Mouse (Mus musculus): ENCODE data around the gene Ube2i. TPM values are rescaled to one million over a fixed set of nuclear protein-coding genes. Genes with fewer than 3 reads are reported as not detected.

The Ube2i gene
- total and polyA plus RNA-seq, 3 experiments: 69.7 to 90.3 (median 88.3) TPM

GRCm38 (mm10) chr17:25264453-25264852 lies 10.0 kb downstream of the Ube2i start:
- WGBS: 36% methylated on average over 3 of the region's 3 CpGs
- Histone ChIP-seq H3K27me3 (ENCODE audit: control insufficient read depth, insufficient read depth, low read length) (no peaks in the 10 kb centered on the region), H3K79me2 (replicated peaks; ENCODE audit: control insufficient read depth, insufficient read depth, low read length) (no peaks in the 10 kb centered on the region; the same call in 1 of the 2 replicates), H3K36me3 (ENCODE audit: control insufficient read depth, insufficient read depth, low read length) (peaks cover 3% of the 10 kb centered on the region), H3K9ac (ENCODE audit: low read depth, low read length) (no peak overlapping the region), H3K27ac (no peak overlapping the region), H3K4me1 (ENCODE audit: control insufficient read depth, insufficient read depth, low read length) (no peaks in the 10 kb centered on the region), H3K4me3 (no peak overlapping the region)
- TF ChIP-seq CTCF (IDR thresholded peaks at IDR 0.05): peak; percentile 69
- TF ChIP-seq EP300 (IDR thresholded peaks at IDR 0.05; ENCODE audit: insufficient read depth, low read depth, low read length): no peak
- TF ChIP-seq POLR2A (IDR thresholded peaks at IDR 0.05; ENCODE audit: insufficient read depth, low read depth, low read length): no peak
- peak; percentile 53 to 71 for DNase-seq
- intact Hi-C loops (cut with DNase I): no loop called here

- Histone ChIP-seq H3K4me1 (ENCODE audit: control insufficient read depth, insufficient read depth, low read length) (no peaks in the 10 kb centered on the region), H3K4me3 (no peak overlapping the region), H3K9ac (ENCODE audit: low read depth, low read length) (no peak overlapping the region), H3K27me3 (ENCODE audit: control insufficient read depth, insufficient read depth, low read length) (peaks cover 7% of the 10 kb centered on the region; the same call in 1 of the 2 replicates), H3K79me2 (replicated peaks; ENCODE audit: control insufficient read depth, insufficient read depth, low read length) (no peaks in the 10 kb centered on the region), H3K36me3 (ENCODE audit: control insufficient read depth, insufficient read depth, low read length) (no peaks in the 10 kb centered on the region), H3K27ac (no peak overlapping the region)
- TF ChIP-seq POLR2A (IDR thresholded peaks at IDR 0.05; ENCODE audit: insufficient read depth, low read depth, low read length) (no peak), EP300 (IDR thresholded peaks at IDR 0.05; ENCODE audit: insufficient read depth, low read depth, low read length) (no peak), CTCF (IDR thresholded peaks at IDR 0.05) (no peak)
- DNase-seq: no peak
- intact Hi-C loops (cut with DNase I): no loop called here
- WGBS: 49% methylated on average over 6 of the region's 6 CpGs
These were observed 16.6 kb downstream of the Ube2i start for GRCm38 (mm10) chr17:25257804-25258261.

GRCm38 (mm10) chr17:25256140-25256754 lies 18.2 kb downstream of the Ube2i start, which contains the start of gene Baiap3:
TSS of gene Baiap3 (minus strand) at chr17:25256364.
- no peaks in the 10 kb centered on the region for H3K36me3 ChIP-seq (ENCODE audit: control insufficient read depth, insufficient read depth, low read length)
- 5% methylated on average over 35 of the region's 35 CpGs for WGBS
- no peaks in the 10 kb centered on the region for H3K4me1 ChIP-seq (ENCODE audit: control insufficient read depth, insufficient read depth, low read length)
- no peaks in the 10 kb centered on the region for H3K79me2 ChIP-seq (replicated peaks; ENCODE audit: control insufficient read depth, insufficient read depth, low read length)
- no peak within 1 kb of the TSS for H3K27ac ChIP-seq
- no peak within 1 kb of the TSS for H3K9ac ChIP-seq (ENCODE audit: low read depth, low read length)
- TF ChIP-seq POLR2A (IDR thresholded peaks at IDR 0.05; ENCODE audit: insufficient read depth, low read depth, low read length) (no peak), EP300 (IDR thresholded peaks at IDR 0.05; ENCODE audit: insufficient read depth, low read depth, low read length) (no peak), CTCF (IDR thresholded peaks at IDR 0.05) (no peak)
- intact Hi-C loops (cut with DNase I): no loop called here
- peaks cover 7% of the 10 kb centered on the region; the same call in 1 of the 2 replicates for H3K27me3 ChIP-seq (ENCODE audit: control insufficient read depth, insufficient read depth, low read length)
- peak in 1 of 2 experiments; percentile 23 for DNase-seq
- H3K4me3 ChIP-seq: no peak within 1 kb of the TSS

- H3K27me3 ChIP-seq (ENCODE audit: control insufficient read depth, insufficient read depth, low read length): peaks cover 7% of the 10 kb centered on the region; the same call in 1 of the 2 replicates
- H3K9ac ChIP-seq (ENCODE audit: low read depth, low read length): no peak overlapping the region
- DNase-seq: no peak
- H3K36me3 ChIP-seq (ENCODE audit: control insufficient read depth, insufficient read depth, low read length): no peaks in the 10 kb centered on the region
- WGBS: 67% methylated on average over 2 of the region's 2 CpGs
- TF ChIP-seq POLR2A (IDR thresholded peaks at IDR 0.05; ENCODE audit: insufficient read depth, low read depth, low read length) (no peak), EP300 (IDR thresholded peaks at IDR 0.05; ENCODE audit: insufficient read depth, low read depth, low read length) (no peak), CTCF (IDR thresholded peaks at IDR 0.05) (no peak)
- no peak overlapping the region for H3K27ac ChIP-seq
- intact Hi-C loops (cut with DNase I): no loop called here
- no peak overlapping the region for H3K4me3 ChIP-seq
- no peaks in the 10 kb centered on the region for H3K4me1 ChIP-seq (ENCODE audit: control insufficient read depth, insufficient read depth, low read length)
- no peaks in the 10 kb centered on the region for H3K79me2 ChIP-seq (replicated peaks; ENCODE audit: control insufficient read depth, insufficient read depth, low read length)
These were observed 19.3 kb downstream of the Ube2i start for GRCm38 (mm10) chr17:25255110-25255509.

GRCm38 (mm10) chr17:25253760-25254159 lies 20.7 kb downstream of the Ube2i start:
- Histone ChIP-seq H3K9ac (ENCODE audit: low read depth, low read length) (no peak overlapping the region), H3K4me3 (no peak overlapping the region), H3K4me1 (ENCODE audit: control insufficient read depth, insufficient read depth, low read length) (no peaks in the 10 kb centered on the region), H3K27ac (no peak overlapping the region), H3K36me3 (ENCODE audit: control insufficient read depth, insufficient read depth, low read length) (no peaks in the 10 kb centered on the region), H3K27me3 (ENCODE audit: control insufficient read depth, insufficient read depth, low read length) (peaks cover 7% of the 10 kb centered on the region; the same call in 1 of the 2 replicates), H3K79me2 (replicated peaks; ENCODE audit: control insufficient read depth, insufficient read depth, low read length) (no peaks in the 10 kb centered on the region)
- no peak for TF ChIP-seq EP300 (IDR thresholded peaks at IDR 0.05; ENCODE audit: insufficient read depth, low read depth, low read length)
- 37% methylated on average over 10 of the region's 10 CpGs for WGBS
- intact Hi-C loops (cut with DNase I): no loop called here
- DNase-seq: no peak

GRCm38 (mm10) chr17:25252643-25253042 lies 21.8 kb downstream of the Ube2i start:
- WGBS: 42% methylated on average over 3 of the region's 3 CpGs
- Histone ChIP-seq H3K27ac (no peak overlapping the region), H3K4me1 (ENCODE audit: control insufficient read depth, insufficient read depth, low read length) (no peaks in the 10 kb centered on the region), H3K9ac (ENCODE audit: low read depth, low read length) (no peak overlapping the region), H3K79me2 (replicated peaks; ENCODE audit: control insufficient read depth, insufficient read depth, low read length) (no peaks in the 10 kb centered on the region), H3K4me3 (no peak overlapping the region), H3K36me3 (ENCODE audit: control insufficient read depth, insufficient read depth, low read length) (no peaks in the 10 kb centered on the region), H3K27me3 (ENCODE audit: control insufficient read depth, insufficient read depth, low read length) (peaks cover 7% of the 10 kb centered on the region; the same call in 1 of the 2 replicates)
- intact Hi-C loops (cut with DNase I): no loop called here
- no peak for DNase-seq
- TF ChIP-seq POLR2A (IDR thresholded peaks at IDR 0.05; ENCODE audit: insufficient read depth, low read depth, low read length) (no peak), CTCF (IDR thresholded peaks at IDR 0.05) (no peak), EP300 (IDR thresholded peaks at IDR 0.05; ENCODE audit: insufficient read depth, low read depth, low read length) (no peak)
